Mouse (Mus musculus) forebrain, embryonic 16.5 days (tissue): ENCODE measurements around the gene Mbd6. TPM values are rescaled to one million over a fixed set of nuclear protein-coding genes. Genes with fewer than 3 reads are reported as not detected.
"Not testable (repeated sequence)": the region's sequence is repeated elsewhere in the genome, so short reads cannot be mapped to it uniquely, and the experiment has no call there.

ENCODE experiments used
- ATAC-seq: fragments of 200-750 bp; cut with Nextera tagmentation; 2 replicates; pipeline ENCODE4 v1.8.0; 2017; ENCODE audit warnings: mild to moderate bottlenecking, moderate library complexity
- H3K27ac ChIP-seq: fragments of 300-500 bp; sonication (generic); 2 replicates; pipeline ENCODE4 v1.5.1; 2014; ENCODE audit warnings: low read length, control low read depth
- H3K27me3 ChIP-seq: fragments of 300-500 bp; sonication (generic); replicated peaks from 2 replicates; pipeline ENCODE4 v1.6.1; 2014; ENCODE audit warnings: low read length; ENCODE audit not compliant: control insufficient read depth, insufficient read depth
- H3K36me3 ChIP-seq: fragments of 300-500 bp; sonication (generic); 2 replicates; pipeline ENCODE4 v1.6.1; 2014; ENCODE audit not compliant: control insufficient read depth, insufficient read depth
- H3K4me1 ChIP-seq: fragments of 300-500 bp; sonication (generic); replicated peaks from 2 replicates; pipeline ENCODE4 v1.6.1; 2014; ENCODE audit warnings: low read length; ENCODE audit not compliant: control insufficient read depth, insufficient read depth
- H3K4me2 ChIP-seq: fragments of 300-500 bp; sonication (generic); 2 replicates; pipeline ENCODE4 v1.6.1; 2014; ENCODE audit warnings: mild to moderate bottlenecking, low read length, control low read depth
- H3K4me3 ChIP-seq: fragments of 300-500 bp; sonication (generic); replicated peaks from 2 replicates; pipeline ENCODE4 v1.5.1; 2014; ENCODE audit warnings: mild to moderate bottlenecking, low read length, control low read depth
- H3K9ac ChIP-seq: fragments of 300-500 bp; sonication (generic); replicated peaks from 2 replicates; pipeline ENCODE4 v1.6.1; 2014; ENCODE audit warnings: low read depth, low read length, control low read depth
- H3K9me3 ChIP-seq: fragments of 300-500 bp; sonication (generic); 2 replicates; pipeline ENCODE4 v1.6.1; 2016; ENCODE audit warnings: low read length; ENCODE audit not compliant: control insufficient read depth
- WGBS: fragments of 180-500 bp; shearing (Covaris S2); extraction: QIAGEN DNeasy Blood & Tissue Kit; methylation state at CpG from one replicate; pipeline ENCODE4 v1.1.7; 2014; 5-methylcytosine and 5-hydroxymethylcytosine counted together
- polyA plus RNA-seq: library from polyadenylated mRNA; unstranded; fragments of >200 nt; fragmentation: Nextera tagmentation; extraction: Ambion mirVana; gene quantifications from 2 replicates; pipeline ENCODE4 v1.2.1, GENCODE M21; 2015

Gene Mbd6
- polyA plus RNA-seq, 1 experiment from 2014 or later = 15.3 TPM

DNA sequence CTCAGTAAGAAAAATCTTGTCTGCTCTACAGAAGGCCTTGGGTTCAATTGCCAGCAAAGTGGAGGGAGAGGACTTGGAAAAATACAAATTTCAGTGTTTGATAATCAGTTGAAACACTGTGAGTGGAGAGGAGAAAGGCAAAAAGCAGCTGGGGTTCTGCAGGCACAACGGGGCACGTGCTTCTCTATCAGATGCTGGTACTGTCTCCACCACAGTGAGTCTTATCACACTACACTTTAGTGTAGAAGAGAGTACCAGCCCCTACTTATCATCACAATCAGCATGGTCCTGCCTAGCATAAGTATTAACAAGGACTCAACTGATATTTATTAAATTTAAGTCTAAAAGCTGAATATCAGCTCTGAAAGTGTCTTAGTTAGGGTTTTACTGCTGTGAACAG is 28.5 kb upstream of the Mbd6 start:
- Histone ChIP-seq H3K9me3 (no peaks in the 10 kb centered on the region), H3K4me3 (no peak overlapping the region), H3K27ac (no peak overlapping the region), H3K27me3 (0 out of 2 replicates have a peak, but pooled peaks cover 2% of the 10 kb centered on the region), H3K4me1 (no peaks in the 10 kb centered on the region), H3K9ac (no peak overlapping the region), H3K4me2 (no peak overlapping the region), H3K36me3 (no peaks in the 10 kb centered on the region)
- 75% methylated on average over 2 of the region's 2 CpGs for WGBS
- ATAC-seq = no peak

DNA sequence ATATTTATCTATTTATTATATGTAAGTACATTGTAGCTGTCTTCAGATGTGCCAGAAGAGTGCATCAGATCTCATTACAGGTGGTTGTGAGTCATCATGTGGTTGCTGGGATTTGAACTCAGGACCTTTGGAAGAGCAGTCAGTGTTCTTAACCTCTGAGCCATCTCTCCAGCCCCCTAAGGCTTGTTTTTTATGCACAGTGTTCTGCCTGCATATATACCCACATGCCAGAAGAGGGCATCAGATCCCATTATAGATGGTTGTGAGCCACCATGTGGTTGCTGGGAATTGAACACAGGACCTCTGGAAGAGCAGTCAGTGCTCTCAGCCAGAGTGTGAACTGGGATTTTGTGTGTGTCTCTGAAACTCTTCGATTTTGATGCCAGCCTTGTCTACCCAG is 26.1 kb upstream of the Mbd6 start:
- not testable (repeated sequence) for H3K4me3 ChIP-seq, ATAC-seq, H3K27ac ChIP-seq, H3K9ac ChIP-seq, H3K9me3 ChIP-seq, H3K27me3 ChIP-seq, H3K36me3 ChIP-seq, H3K4me2 ChIP-seq, H3K4me1 ChIP-seq
- WGBS = 84% methylated on average over 1 of the region's 1 CpGs

DNA sequence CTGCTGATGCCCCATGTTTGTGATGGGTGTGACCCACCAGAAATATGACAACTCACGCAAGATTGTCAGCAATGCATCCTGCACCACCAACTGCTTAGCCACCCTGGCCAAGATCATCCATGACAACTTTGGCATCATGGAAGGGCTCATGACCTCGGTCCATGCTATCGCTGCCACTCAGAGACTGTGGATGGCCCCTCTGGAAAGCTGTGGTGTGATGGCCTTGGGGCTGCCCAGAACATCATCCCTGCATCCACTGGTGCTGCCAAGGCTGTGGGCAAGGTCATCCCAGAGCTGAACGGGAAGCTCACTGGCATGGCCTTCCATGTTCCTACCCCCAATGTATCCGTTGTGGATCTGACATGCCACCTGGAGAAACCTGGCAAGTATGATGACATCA is 24.7 kb upstream of the Mbd6 start:
- not testable (repeated sequence) for H3K4me3 ChIP-seq, H3K9me3 ChIP-seq, H3K27me3 ChIP-seq, H3K9ac ChIP-seq, H3K4me2 ChIP-seq, H3K4me1 ChIP-seq, H3K27ac ChIP-seq, H3K36me3 ChIP-seq, ATAC-seq
- 96% methylated on average over 5 of the region's 5 CpGs for WGBS

DNA sequence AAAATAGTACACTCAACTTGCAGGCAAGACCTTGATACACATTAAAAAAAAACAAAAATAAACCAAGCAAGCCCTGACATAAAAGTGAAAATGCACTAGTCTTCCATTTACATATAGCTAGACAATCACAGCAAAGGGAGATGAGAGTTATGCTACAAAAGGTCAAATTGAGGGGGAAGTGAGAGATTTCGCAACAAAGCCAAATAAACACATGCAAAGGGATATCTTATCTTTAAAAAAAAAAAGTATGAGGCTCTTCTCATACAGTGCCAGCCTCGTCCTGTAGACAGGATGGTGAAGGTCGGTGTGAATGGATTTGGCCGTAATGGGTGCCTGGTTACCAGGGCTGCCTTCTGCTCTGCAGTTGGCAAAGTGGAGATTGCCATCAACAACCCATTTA is 24.0 kb upstream of the Mbd6 start:
- H3K27me3 ChIP-seq = no peaks in the 10 kb centered on the region
- 80% methylated on average over 4 of the region's 4 CpGs for WGBS
- H3K4me3 ChIP-seq = no peak overlapping the region
- H3K36me3 ChIP-seq = peaks cover 11% of the 10 kb centered on the region; the same call in 1 of the 2 replicates
- no peak for ATAC-seq
- no peak overlapping the region for H3K9ac ChIP-seq
- H3K4me2 ChIP-seq = no peak overlapping the region
- no peaks in the 10 kb centered on the region for H3K9me3 ChIP-seq
- peaks cover 9% of the 10 kb centered on the region for H3K4me1 ChIP-seq
- no peak overlapping the region for H3K27ac ChIP-seq

- H3K4me3 ChIP-seq = peak overlapping the region; percentile 77
- H3K9me3 ChIP-seq = no peaks in the 10 kb centered on the region
- H3K27me3 ChIP-seq = no peaks in the 10 kb centered on the region
- peaks cover 9% of the 10 kb centered on the region for H3K4me1 ChIP-seq
- under 1% methylated on average over 4 of the region's 4 CpGs for WGBS
- H3K9ac ChIP-seq = peak overlapping the region; percentile 55; the same call in 1 of the 2 replicates
- peak overlapping the region; percentile 72 for H3K4me2 ChIP-seq
- peak overlapping the region; percentile 75 for H3K27ac ChIP-seq
- ATAC-seq = peak; percentile 22
- H3K36me3 ChIP-seq = peaks cover 16% of the 10 kb centered on the region; the same call in 1 of the 2 replicates
Observed at GRCm38 (mm10) chr10:127312356-127312676, 23.5 kb upstream of the Mbd6 start.

DNA sequence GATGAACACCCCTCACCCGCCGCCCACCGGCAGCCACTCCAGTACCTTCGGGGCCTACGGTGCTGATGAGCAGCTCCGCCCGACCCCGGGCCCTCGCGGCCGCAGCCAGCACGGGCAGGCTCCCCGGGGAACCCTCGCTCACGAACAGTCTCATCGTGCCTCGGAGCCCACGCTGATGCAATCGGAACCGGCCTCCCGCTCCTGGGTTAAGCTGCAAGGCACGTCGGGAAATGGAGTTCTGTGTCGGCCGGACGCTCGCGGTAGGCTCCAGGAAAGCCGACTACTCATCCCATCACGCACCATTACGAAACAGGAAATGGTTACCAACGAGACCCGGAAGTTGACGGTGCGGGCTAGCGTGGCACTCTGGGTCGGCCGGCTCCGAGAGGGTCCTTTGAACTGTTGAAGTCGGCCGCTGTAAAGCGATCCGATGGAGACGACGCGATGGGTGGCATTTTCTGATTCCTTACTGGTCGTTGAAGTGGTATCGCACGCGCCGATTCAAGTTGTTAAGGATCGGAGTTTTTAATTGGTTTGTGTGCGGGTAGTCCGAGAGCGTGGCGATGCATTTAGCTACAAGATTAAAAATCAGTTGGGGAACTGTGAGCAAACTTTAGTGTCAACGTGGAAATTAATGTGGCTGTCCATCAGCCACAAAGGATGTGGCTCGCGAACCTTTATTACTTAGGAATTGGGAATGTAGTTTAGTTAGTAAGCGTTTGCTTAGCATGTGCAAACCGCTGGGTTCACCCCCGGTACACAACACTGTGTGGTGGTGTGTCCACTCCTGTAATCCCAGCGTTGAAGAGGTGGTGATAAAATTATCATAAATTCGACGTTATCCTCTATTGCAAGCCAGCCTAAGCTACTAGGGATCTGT is 22.9 kb upstream of the Mbd6 start, which contains the start of gene Mars:
TSS of gene Mars (minus strand) at position 311 of the 880 bp plus-strand sequence.
- peak within 1 kb of the TSS; percentile 77 for H3K4me3 ChIP-seq
- peaks cover 22% of the 10 kb centered on the region for H3K36me3 ChIP-seq
- ATAC-seq = peak; percentile 98
- H3K4me2 ChIP-seq = peak within 1 kb of the TSS; percentile 91
- peak within 1 kb of the TSS; percentile 87 for H3K9ac ChIP-seq
- H3K9me3 ChIP-seq = no peaks in the 10 kb centered on the region
- peak within 1 kb of the TSS; percentile 75 for H3K27ac ChIP-seq
- H3K27me3 ChIP-seq = no peaks in the 10 kb centered on the region
- H3K4me1 ChIP-seq = peaks cover 9% of the 10 kb centered on the region
- under 1% methylated on average over 65 of the region's 65 CpGs for WGBS

DNA sequence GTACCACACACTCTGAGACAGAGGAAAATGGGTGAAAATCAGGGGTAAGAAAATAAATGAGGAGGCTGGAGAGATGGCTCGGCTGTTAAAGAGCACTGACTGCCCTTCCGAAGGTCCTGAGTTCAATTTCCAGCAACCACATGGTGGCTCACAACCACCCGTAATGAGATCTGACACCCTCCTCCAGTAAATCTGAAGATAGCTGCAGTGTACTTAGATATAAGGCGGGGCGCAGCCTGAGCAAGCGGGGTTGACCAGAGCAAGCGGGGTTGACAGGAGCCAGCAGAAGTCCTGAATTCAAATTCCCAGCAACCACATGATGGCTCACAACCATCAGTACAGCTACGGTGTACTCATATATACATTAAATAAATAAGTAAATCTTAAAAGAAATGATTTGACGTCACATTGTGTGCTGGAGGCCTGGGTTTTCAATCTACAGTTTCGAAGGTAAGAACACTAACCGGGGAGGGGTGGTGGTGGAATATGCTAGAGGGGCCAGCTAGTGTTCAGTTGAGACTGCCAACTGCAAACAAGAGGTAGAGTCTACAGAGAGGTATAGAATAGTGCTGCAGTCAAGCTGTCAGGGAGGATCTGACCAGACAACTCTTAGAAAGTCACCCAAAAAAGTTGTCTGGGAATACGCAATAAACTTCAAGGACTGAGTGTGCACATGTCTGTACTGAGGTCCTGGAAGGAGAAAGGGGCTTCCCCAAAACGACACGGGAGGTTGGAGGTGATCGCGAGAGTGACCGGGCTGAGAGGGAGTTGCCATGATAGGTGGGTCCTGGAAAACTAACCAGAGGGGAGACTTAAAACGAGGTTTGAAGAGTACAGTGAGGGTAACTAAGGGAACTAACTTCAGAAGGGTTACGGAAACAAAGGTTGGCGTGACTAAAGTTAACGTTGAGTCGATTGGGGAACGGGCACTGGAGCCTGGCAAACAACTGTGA is 22.0 kb upstream of the Mbd6 start:
- peaks cover 9% of the 10 kb centered on the region for H3K4me1 ChIP-seq
- H3K9me3 ChIP-seq = no peaks in the 10 kb centered on the region
- peak overlapping the region; percentile 77 for H3K4me3 ChIP-seq
- peaks cover 27% of the 10 kb centered on the region for H3K36me3 ChIP-seq
- H3K27ac ChIP-seq = peak overlapping the region; percentile 64
- ATAC-seq = peak; percentile 6
- H3K4me2 ChIP-seq = peak overlapping the region; percentile 91
- WGBS = 38% methylated on average over 23 of the region's 23 CpGs
- H3K27me3 ChIP-seq = no peaks in the 10 kb centered on the region
- peak overlapping the region; percentile 87 for H3K9ac ChIP-seq

DNA sequence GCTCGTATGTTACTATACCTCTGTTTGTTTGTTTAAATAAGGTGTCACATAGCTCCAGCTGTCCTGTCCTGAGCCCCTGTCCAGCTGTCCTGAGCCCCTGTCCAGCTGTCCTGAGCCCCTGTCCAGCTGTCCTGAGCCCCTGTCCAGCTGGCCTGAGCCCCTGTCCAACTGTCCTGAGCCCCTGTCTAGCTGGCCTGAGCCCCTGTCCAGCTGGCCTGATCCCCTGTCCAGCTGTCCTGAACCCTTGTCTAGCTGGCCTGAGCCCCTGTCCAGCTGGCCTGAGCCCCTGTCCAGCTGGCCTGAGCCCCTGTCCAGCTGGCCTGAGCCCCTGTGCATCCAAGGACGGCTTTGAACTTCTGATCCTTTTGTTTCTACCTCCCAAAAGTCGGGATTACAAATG is 20.3 kb upstream of the Mbd6 start:
- H3K9ac ChIP-seq, ATAC-seq, H3K4me3 ChIP-seq, H3K9me3 ChIP-seq, H3K4me1 ChIP-seq, H3K27ac ChIP-seq, H3K4me2 ChIP-seq, H3K27me3 ChIP-seq: not testable (repeated sequence)
- peaks cover 38% of the 10 kb centered on the region for H3K36me3 ChIP-seq
- WGBS = 87% methylated on average over 3 of the region's 3 CpGs

- Histone ChIP-seq H3K4me1 (no peaks in the 10 kb centered on the region), H3K4me3 (no peak overlapping the region), H3K9ac (no peak overlapping the region), H3K27ac (no peak overlapping the region), H3K27me3 (no peaks in the 10 kb centered on the region), H3K4me2 (no peak overlapping the region), H3K9me3 (no peaks in the 10 kb centered on the region), H3K36me3 (peaks cover 70% of the 10 kb centered on the region)
- WGBS = 93% methylated on average over 11 of the region's 11 CpGs
- ATAC-seq = no peak
Observed at GRCm38 (mm10) chr10:127303136-127303535, 14.3 kb upstream of the Mbd6 start.
